Mouse (Mus musculus): ENCODE data around the gene Eefsec. TPM values are rescaled to one million over a fixed set of nuclear protein-coding genes. Genes with fewer than 3 reads are reported as not detected.

Gene Eefsec
- polyA plus RNA-seq, 1 experiment from 2014 or later: 31.1 TPM

DNA sequence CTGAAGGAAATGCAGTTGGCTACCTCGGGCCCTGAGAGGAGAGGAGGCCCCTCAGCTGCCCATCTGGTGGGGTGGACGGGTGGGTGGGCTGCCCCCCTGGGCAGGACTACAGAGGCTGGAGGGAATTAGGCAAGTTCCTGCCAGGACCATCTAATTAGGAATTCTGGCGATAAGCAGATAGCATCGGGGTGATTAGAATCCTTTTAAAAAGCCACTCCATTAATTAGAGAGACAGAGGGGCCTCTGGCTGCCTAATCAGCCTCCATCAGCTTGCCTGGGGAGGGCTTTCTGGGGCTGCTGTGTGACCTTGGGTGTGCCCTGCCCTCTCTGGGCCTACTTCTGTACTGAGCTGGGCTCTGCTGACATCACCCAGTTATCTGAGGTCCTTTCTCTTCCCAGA, 227.2 kb downstream of the Eefsec start:
- 5% methylated on average over 4 of the region's 4 CpGs for WGBS
- Histone ChIP-seq H3K36me3 (ENCODE audit: poor library complexity, severe bottlenecking) (no peaks in the 10 kb centered on the region), H3K9me3 (replicated peaks) (no peaks in the 10 kb centered on the region), H3K9ac (no peak overlapping the region), H3K4me3 (no peak overlapping the region), H3K27me3 (0 out of 2 replicates have a peak, but pooled peaks cover 2% of the 10 kb centered on the region), H3K27ac (no peak overlapping the region), H3K4me2 (no peak overlapping the region), H3K4me1 (no peaks in the 10 kb centered on the region)
- no peak for ATAC-seq

DNA sequence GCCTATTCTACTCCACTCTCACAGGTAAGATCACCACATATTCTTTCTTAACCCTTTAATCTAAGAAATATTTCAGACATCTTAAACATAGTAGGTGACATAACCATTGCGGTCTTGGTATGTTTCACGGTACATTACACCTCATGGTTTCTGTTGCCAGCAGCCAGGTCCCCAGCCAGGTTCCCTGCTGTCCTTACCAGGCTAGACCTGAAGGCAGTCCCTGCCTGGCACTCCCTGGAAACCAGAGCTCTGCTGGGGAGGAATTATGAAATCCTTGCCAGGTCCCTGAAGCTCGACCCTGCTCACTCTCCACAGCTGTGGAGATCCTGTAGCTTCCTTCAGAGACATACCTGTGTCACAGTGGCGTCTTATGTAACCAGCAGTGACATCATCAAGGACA, 230.1 kb downstream of the Eefsec start:
- Histone ChIP-seq H3K4me1 (no peaks in the 10 kb centered on the region), H3K4me2 (no peak overlapping the region), H3K27ac (no peak overlapping the region), H3K9ac (no peak overlapping the region), H3K27me3 (no peaks in the 10 kb centered on the region), H3K4me3 (no peak overlapping the region), H3K36me3 (ENCODE audit: poor library complexity, severe bottlenecking) (no peaks in the 10 kb centered on the region), H3K9me3 (replicated peaks) (no peaks in the 10 kb centered on the region)
- 68% methylated on average over 4 of the region's 4 CpGs for WGBS
- no peak for ATAC-seq

DNA sequence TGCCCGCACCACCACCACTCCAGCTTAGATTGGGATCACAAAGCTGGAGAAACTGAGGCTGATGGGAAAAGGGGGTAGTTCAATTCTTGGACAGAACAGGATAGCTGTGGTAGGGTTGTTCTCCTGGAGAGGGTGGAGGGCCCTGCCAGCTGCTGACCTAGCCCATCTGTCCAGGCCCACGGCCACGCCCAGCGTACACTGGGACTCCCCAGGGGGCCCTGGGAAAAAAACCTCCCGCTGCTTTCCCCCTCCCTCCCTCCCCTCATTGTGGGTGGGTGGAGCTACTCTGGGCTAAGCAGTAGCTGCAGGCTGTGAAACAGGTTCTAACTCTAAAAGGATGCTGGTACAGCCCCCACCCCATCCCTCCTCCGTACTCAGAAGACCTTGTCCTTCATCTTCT, 230.5 kb downstream of the Eefsec start:
- no peak overlapping the region for H3K4me3 ChIP-seq
- no peak overlapping the region for H3K9ac ChIP-seq
- WGBS: 49% methylated on average over 6 of the region's 6 CpGs
- H3K4me1 ChIP-seq: no peaks in the 10 kb centered on the region
- no peaks in the 10 kb centered on the region for H3K9me3 ChIP-seq (replicated peaks)
- H3K27me3 ChIP-seq: no peaks in the 10 kb centered on the region
- no peak for ATAC-seq
- no peaks in the 10 kb centered on the region for H3K36me3 ChIP-seq (ENCODE audit: poor library complexity, severe bottlenecking)
- H3K4me2 ChIP-seq: no peak overlapping the region
- H3K27ac ChIP-seq: no peak overlapping the region

DNA sequence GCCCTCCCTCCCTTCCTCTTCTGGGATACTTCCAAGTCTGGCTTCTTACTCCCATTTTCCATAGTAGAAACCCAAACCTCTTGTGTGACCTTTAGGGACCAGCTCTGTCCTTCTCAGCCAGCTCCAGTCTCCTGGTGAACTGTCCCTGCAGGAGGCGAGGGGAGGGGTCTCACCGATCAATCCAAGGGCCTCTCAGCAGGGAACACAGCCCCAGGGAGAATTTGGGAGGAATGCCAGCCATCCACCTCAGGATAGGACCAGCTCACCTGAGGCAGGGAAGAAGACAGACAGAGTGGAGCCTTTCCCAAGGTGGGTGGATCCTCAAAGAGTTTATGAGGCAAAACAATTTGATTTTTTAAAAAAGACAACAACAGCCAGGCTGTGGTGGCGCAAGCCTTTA, 236.2 kb downstream of the Eefsec start:
- WGBS: 55% methylated on average over 3 of the region's 3 CpGs
- no peak overlapping the region for H3K9ac ChIP-seq
- no peak overlapping the region for H3K27ac ChIP-seq
- no peak overlapping the region for H3K4me2 ChIP-seq
- H3K4me1 ChIP-seq: no peaks in the 10 kb centered on the region
- H3K36me3 ChIP-seq (ENCODE audit: poor library complexity, severe bottlenecking): no peaks in the 10 kb centered on the region
- H3K9me3 ChIP-seq (replicated peaks): no peaks in the 10 kb centered on the region
- ATAC-seq: no peak
- H3K27me3 ChIP-seq: peaks cover 49% of the 10 kb centered on the region
- H3K4me3 ChIP-seq: no peak overlapping the region

DNA sequence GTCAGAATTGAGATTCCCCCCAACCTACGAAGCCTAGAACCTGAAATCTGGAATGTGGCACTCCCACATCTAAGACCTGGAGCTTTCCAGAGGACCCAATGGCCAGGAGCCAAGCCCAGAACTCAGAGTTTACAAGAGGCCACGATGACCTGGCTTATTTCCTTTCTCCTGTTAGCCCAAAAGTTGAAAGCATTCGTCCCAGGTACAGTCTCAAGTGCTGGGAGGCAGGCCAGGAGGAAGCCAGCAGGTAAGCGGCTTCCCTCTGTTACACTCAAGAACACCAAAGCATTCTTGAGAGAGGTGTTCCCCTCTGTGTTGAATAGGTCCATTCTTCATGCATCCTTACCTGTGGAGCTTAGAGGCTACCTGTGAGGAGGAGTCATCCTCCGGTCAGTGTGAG, 236.9 kb downstream of the Eefsec start:
- Histone ChIP-seq H3K4me3 (no peak overlapping the region), H3K4me1 (no peaks in the 10 kb centered on the region), H3K9ac (no peak overlapping the region), H3K36me3 (ENCODE audit: poor library complexity, severe bottlenecking) (no peaks in the 10 kb centered on the region), H3K4me2 (no peak overlapping the region), H3K9me3 (replicated peaks) (no peaks in the 10 kb centered on the region), H3K27ac (no peak overlapping the region), H3K27me3 (peaks cover 57% of the 10 kb centered on the region)
- ATAC-seq: no peak
- 83% methylated on average over 5 of the region's 5 CpGs for WGBS

DNA sequence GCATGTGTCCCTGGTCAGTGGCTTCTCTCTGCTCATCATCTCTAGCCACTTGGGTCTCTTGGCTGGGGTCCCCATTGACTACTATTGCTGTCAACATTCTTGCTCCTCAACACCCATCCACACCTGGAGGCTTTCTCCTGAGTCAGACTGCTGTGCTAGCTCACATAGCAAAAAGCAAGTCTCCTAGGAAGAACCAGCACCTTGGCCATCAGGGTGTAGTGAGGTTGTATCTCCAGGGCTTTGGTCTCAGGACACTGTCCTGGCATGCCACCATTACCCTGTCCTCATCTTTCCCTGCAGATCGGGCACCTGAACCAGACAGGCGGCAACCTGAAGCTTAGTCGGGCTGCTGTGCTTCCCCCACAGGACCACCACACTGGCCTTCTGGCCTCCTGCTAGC, 238.0 kb downstream of the Eefsec start:
- H3K27me3 ChIP-seq: peaks cover 68% of the 10 kb centered on the region
- H3K27ac ChIP-seq: no peak overlapping the region
- no peak overlapping the region for H3K9ac ChIP-seq
- no peaks in the 10 kb centered on the region for H3K36me3 ChIP-seq (ENCODE audit: poor library complexity, severe bottlenecking)
- H3K4me2 ChIP-seq: no peak overlapping the region
- no peak overlapping the region for H3K4me3 ChIP-seq
- H3K9me3 ChIP-seq (replicated peaks): no peaks in the 10 kb centered on the region
- no peaks in the 10 kb centered on the region for H3K4me1 ChIP-seq
- 99% methylated on average over 3 of the region's 3 CpGs for WGBS
- ATAC-seq: no peak

DNA sequence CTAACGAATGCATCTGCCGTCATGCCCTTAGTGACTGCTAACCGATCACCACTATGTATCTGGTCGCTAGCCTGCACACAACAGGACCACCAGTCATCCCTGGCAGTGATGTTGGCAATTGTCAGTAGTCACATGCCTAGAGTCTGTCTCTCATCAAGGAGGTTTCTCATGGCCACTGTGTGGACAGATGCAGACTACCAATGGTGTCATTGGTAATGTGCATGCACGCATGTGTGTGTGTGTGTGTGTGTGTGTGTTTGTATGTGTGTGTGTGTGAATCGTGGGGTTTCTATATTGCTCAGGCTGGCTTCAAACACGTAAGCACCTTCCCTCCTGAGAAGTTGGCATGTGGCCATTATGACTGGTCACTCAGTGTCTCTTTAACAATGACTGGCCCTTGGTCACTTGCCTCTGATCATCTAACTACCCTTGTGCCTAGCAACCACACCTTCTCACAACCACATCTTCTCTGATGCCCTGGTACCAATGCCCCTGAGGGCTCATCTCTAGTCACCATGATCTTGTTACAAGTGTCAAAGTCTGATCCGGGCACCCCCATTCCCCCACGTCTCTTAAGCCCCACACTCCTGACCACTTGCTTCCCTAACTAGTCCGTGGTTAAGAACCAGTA, 238.8 kb downstream of the Eefsec start:
- H3K4me3 ChIP-seq: no peak overlapping the region
- no peaks in the 10 kb centered on the region for H3K4me1 ChIP-seq
- H3K9ac ChIP-seq: no peak overlapping the region
- no peaks in the 10 kb centered on the region for H3K9me3 ChIP-seq (replicated peaks)
- no peaks in the 10 kb centered on the region for H3K36me3 ChIP-seq (ENCODE audit: poor library complexity, severe bottlenecking)
- ATAC-seq: no peak
- H3K27ac ChIP-seq: no peak overlapping the region
- WGBS: 81% methylated on average over 10 of the region's 10 CpGs
- H3K27me3 ChIP-seq: peaks cover 73% of the 10 kb centered on the region
- no peak overlapping the region for H3K4me2 ChIP-seq

Other genes with a start within 250 kb of the Eefsec start
- not detected in 2 replicates for gene Dnajb8, start 224.3 kb downstream of the Eefsec start, polyA plus RNA-seq (2015; fragmentation: Nextera tagmentation; extraction: Ambion mirVana)
- gene Ruvbl1, start 18.9 kb upstream of the Eefsec start, polyA plus RNA-seq (2015; fragmentation: Nextera tagmentation; extraction: Ambion mirVana): 140 and 144 TPM in 2 replicates
- gene Sec61a1, start 72.4 kb upstream of the Eefsec start, polyA plus RNA-seq (2015; fragmentation: Nextera tagmentation; extraction: Ambion mirVana): 153 and 170 TPM in 2 replicates
- gene Kbtbd12, start 191.4 kb upstream of the Eefsec start, polyA plus RNA-seq (2015; fragmentation: Nextera tagmentation; extraction: Ambion mirVana): 0.20 TPM in 1 of 2 replicates, not detected in the other

All from forebrain, embryonic 13.5 days (tissue).